Mouse (Mus musculus): Measurements from ENCODE around the gene Hnrnpd. TPM values are rescaled to one million over a fixed set of nuclear protein-coding genes. Genes with fewer than 3 reads are reported as not detected.

The Hnrnpd gene
- polyA plus RNA-seq (2012; fragmentation: generic; extraction: Trizol) = 171 TPM
- long read RNA-seq, experiment 1, partial matches to known transcripts = 8 of 9 reads
- long read RNA-seq, experiment 1, other reads (novel, unspliced or antisense) = 0 of 9 reads
- long read RNA-seq, experiment 2, partial matches to known transcripts = 2 of 4 reads
- long read RNA-seq, experiment 2, other reads (novel, unspliced or antisense) = 0 of 4 reads

GRCm38 (mm10) chr5:99978699-99979442 is at the start of gene Hnrnpd, which contains the start of gene 4930524J08Rik:
TSS of gene Hnrnpd (minus strand) at chr5:99978938.
TSS of gene 4930524J08Rik (plus strand) at chr5:99979061.
- Histone ChIP-seq H3ac (ENCODE audit: control insufficient read depth, insufficient read length, low read depth) (peak within 1 kb of the TSS; percentile 82), H3K4me3 (ENCODE audit: insufficient read depth, poor library complexity, severe bottlenecking) (peak within 1 kb of the TSS; percentile 60), H3K27me3 (ENCODE audit: control insufficient read depth, insufficient read depth, insufficient read length) (no peaks in the 10 kb centered on the region), H3K79me3 (ENCODE audit: low read depth) (peaks cover 40% of the 10 kb centered on the region), H3K36me3 (ENCODE audit: control insufficient read depth, insufficient read depth) (peaks cover 39% of the 10 kb centered on the region), H3K79me2 (ENCODE audit: control insufficient read depth, insufficient read depth) (peaks cover 42% of the 10 kb centered on the region)
- TF ChIP-seq USF1 (IDR thresholded peaks at IDR 0.05; ENCODE audit: low read depth) = peak; percentile 70
- TF ChIP-seq MYOD1 (IDR thresholded peaks at IDR 0.05; ENCODE audit: control insufficient read depth, insufficient read length, low read depth) = no peak
- no peak for TF ChIP-seq FOSL1 (IDR thresholded peaks at IDR 0.05; ENCODE audit: insufficient read depth, low read length, poor library complexity, severe bottlenecking)

- no peak overlapping the region for H3ac ChIP-seq (ENCODE audit: control insufficient read depth, insufficient read length, low read depth)
- H3K4me3 ChIP-seq (ENCODE audit: insufficient read depth, poor library complexity, severe bottlenecking) = no peak overlapping the region
- no peak for TF ChIP-seq CTCF (IDR thresholded peaks at IDR 0.05; ENCODE audit: control insufficient read depth, insufficient read depth, insufficient read length)
- TF ChIP-seq MYOD1 (IDR thresholded peaks at IDR 0.05; ENCODE audit: control insufficient read depth, insufficient read length, low read depth) = no peak
Measured at GRCm38 (mm10) chr5:100024868-100025267, 46.1 kb upstream of the Hnrnpd start.

GRCm38 (mm10) chr5:100024403-100024802 is 45.7 kb upstream of the Hnrnpd start:
- Histone ChIP-seq H3K4me3 (ENCODE audit: insufficient read depth, poor library complexity, severe bottlenecking) (no peak overlapping the region), H3K36me3 (ENCODE audit: control insufficient read depth, insufficient read depth) (no peaks in the 10 kb centered on the region), H3K79me2 (ENCODE audit: control insufficient read depth, insufficient read depth) (no peaks in the 10 kb centered on the region), H3ac (ENCODE audit: control insufficient read depth, insufficient read length, low read depth) (no peak overlapping the region), H3K79me3 (ENCODE audit: low read depth) (no peaks in the 10 kb centered on the region), H3K27me3 (ENCODE audit: control insufficient read depth, insufficient read depth, insufficient read length) (no peaks in the 10 kb centered on the region)
- no peak for TF ChIP-seq MAX (IDR thresholded peaks at IDR 0.05)

More at GRCm38 (mm10) chr5:100024868-100025267, 46.1 kb upstream of the Hnrnpd start:
- Histone ChIP-seq H3K79me2 (ENCODE audit: control insufficient read depth, insufficient read depth) (no peaks in the 10 kb centered on the region), H3K27me3 (ENCODE audit: control insufficient read depth, insufficient read depth, insufficient read length) (no peaks in the 10 kb centered on the region), H3K79me3 (ENCODE audit: low read depth) (no peaks in the 10 kb centered on the region), H3K36me3 (ENCODE audit: control insufficient read depth, insufficient read depth) (no peaks in the 10 kb centered on the region)

- no peaks in the 10 kb centered on the region for H3K27me3 ChIP-seq (ENCODE audit: control insufficient read depth, insufficient read depth, insufficient read length)
- no peak overlapping the region for H3ac ChIP-seq (ENCODE audit: control insufficient read depth, insufficient read length, low read depth)
- no peak overlapping the region for H3K4me3 ChIP-seq (ENCODE audit: insufficient read depth, poor library complexity, severe bottlenecking)
- H3K79me2 ChIP-seq (ENCODE audit: control insufficient read depth, insufficient read depth) = no peaks in the 10 kb centered on the region
- H3K36me3 ChIP-seq (ENCODE audit: control insufficient read depth, insufficient read depth) = no peaks in the 10 kb centered on the region
- no peaks in the 10 kb centered on the region for H3K79me3 ChIP-seq (ENCODE audit: low read depth)
- TF ChIP-seq CEBPB (IDR thresholded peaks at IDR 0.05; ENCODE audit: low read depth) (no peak), MAX (IDR thresholded peaks at IDR 0.05) (no peak), USF1 (IDR thresholded peaks at IDR 0.05; ENCODE audit: low read depth) (no peak)
Measured at GRCm38 (mm10) chr5:100020089-100020488, 41.4 kb upstream of the Hnrnpd start.

- no peak for TF ChIP-seq MYOG (IDR thresholded peaks at IDR 0.05; ENCODE audit: control insufficient read depth, extremely low read depth, insufficient read length)
- no peak for TF ChIP-seq USF1 (IDR thresholded peaks at IDR 0.05; ENCODE audit: low read depth)
- Histone ChIP-seq H3ac (ENCODE audit: control insufficient read depth, insufficient read length, low read depth) (no peak overlapping the region), H3K4me3 (ENCODE audit: insufficient read depth, poor library complexity, severe bottlenecking) (no peak overlapping the region), H3K27me3 (ENCODE audit: control insufficient read depth, insufficient read depth, insufficient read length) (no peaks in the 10 kb centered on the region), H3K79me2 (ENCODE audit: control insufficient read depth, insufficient read depth) (no peaks in the 10 kb centered on the region), H3K36me3 (ENCODE audit: control insufficient read depth, insufficient read depth) (no peaks in the 10 kb centered on the region), H3K79me3 (ENCODE audit: low read depth) (no peaks in the 10 kb centered on the region)
Measured at GRCm38 (mm10) chr5:100012599-100012998, 33.9 kb upstream of the Hnrnpd start.

GRCm38 (mm10) chr5:100008485-100008884 is 29.7 kb upstream of the Hnrnpd start:
- Histone ChIP-seq H3K4me3 (ENCODE audit: insufficient read depth, poor library complexity, severe bottlenecking) (no peak overlapping the region), H3K79me3 (ENCODE audit: low read depth) (no peaks in the 10 kb centered on the region), H3K79me2 (ENCODE audit: control insufficient read depth, insufficient read depth) (no peaks in the 10 kb centered on the region), H3K27me3 (ENCODE audit: control insufficient read depth, insufficient read depth, insufficient read length) (no peaks in the 10 kb centered on the region), H3ac (ENCODE audit: control insufficient read depth, insufficient read length, low read depth) (no peak overlapping the region), H3K36me3 (ENCODE audit: control insufficient read depth, insufficient read depth) (no peaks in the 10 kb centered on the region)
- TF ChIP-seq MYOG (IDR thresholded peaks at IDR 0.05; ENCODE audit: control insufficient read depth, extremely low read depth, insufficient read length) = no peak
- TF ChIP-seq CTCF (IDR thresholded peaks at IDR 0.05; ENCODE audit: control insufficient read depth, insufficient read depth, insufficient read length) = no peak
- TF ChIP-seq MYOD1 (IDR thresholded peaks at IDR 0.05; ENCODE audit: control insufficient read depth, insufficient read length, low read depth) = no peak
- TF ChIP-seq FOSL1 (IDR thresholded peaks at IDR 0.05; ENCODE audit: insufficient read depth, low read length, poor library complexity, severe bottlenecking) = no peak
- no peak for TF ChIP-seq CEBPB (IDR thresholded peaks at IDR 0.05; ENCODE audit: low read depth)
- TF ChIP-seq MAX (IDR thresholded peaks at IDR 0.05) = no peak
- no peak for TF ChIP-seq USF1 (IDR thresholded peaks at IDR 0.05; ENCODE audit: low read depth)

All from C2C12 (cell line).